Mouse (Mus musculus): ENCODE data around the gene Lamc2.

- TF ChIP-seq TAL1 (IDR thresholded peaks at IDR 0.05; ENCODE audit: low read length) (no peak), GATA1 (IDR thresholded peaks at IDR 0.05; ENCODE audit: low read length) (no peak)
These were observed 78.4 kb downstream of the Lamc2 start for GRCm38 (mm10) chr1:153107866-153108265.
